Comparison of ENCODE assay signal across 7 mouse cellular contexts in the genomic region with DNA sequence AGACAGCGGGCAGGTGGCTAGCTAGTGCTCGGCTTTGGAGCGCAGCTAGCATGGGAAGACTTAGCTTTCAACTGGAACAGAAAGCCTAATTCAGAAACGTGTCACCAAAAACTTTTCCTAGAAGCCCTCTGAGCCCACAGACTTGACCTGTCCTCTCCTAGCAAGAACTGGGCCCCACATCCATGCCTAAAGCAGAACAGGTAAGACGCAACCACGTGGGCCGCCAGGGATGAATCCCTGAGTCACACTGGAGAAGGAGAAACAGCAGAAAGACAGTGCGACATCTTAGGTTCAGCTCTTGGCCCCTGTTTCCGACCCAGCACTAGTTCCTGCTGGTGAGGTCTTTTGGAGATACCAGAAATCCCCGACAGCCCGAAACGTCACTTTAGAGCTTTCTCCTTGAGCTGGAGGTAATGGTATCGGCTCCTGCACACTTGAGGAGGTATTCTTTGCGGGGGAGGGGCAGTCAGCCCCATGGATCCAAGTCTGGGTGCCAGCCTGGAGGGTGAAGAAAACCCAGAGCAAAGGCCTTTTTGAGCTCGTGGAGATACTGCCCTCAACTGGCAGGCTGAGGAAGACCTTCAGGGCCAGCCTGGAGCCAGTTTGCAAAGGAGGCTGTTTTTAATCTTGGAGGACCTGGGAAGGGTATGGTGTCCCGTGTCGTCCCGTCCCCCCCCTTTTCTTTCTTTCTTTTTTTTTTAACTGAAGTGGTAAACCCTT. TPM values are rescaled to one million over a fixed set of nuclear protein-coding genes. Genes with fewer than 3 reads are reported as not detected.
DNase-seq lines count a peak whose midpoint lies in the region; ATAC-seq and TF ChIP-seq lines count a peak whose summit lies in the region.

No protein-coding gene starts in this region.

- intact Hi-C loops in gastrocnemius, postnatal 14 days (cut with DNase I; ENCODE audit: low total_unique reads): loop anchor here (5.0 kb wide), 1 partner anchor 86 kb away; no protein-coding TSS in a partner anchor
- intact Hi-C loops in left cerebral cortex, postnatal 10 days (cut with DNase I): loop anchor here (5.0 kb wide), 2 partner anchors 91 to 276 kb away; partner anchors contain the start of gene Anxa8

- H3K4me3 ChIP-seq in cortical plate, adult 2 months (ENCODE audit: insufficient read depth, low read length): peak overlapping the region; percentile 43

- TF ChIP-seq CTCF in cortical plate, adult 2 months (IDR thresholded peaks at IDR 0.05; ENCODE audit: extremely low read depth, insufficient read depth, low read length): peak; percentile 67

- no peak overlapping the region for H3K27ac ChIP-seq in cortical plate, adult 2 months (ENCODE audit: insufficient read depth, low read length)

- TF ChIP-seq POLR2A in cortical plate, adult 2 months (IDR thresholded peaks at IDR 0.05; ENCODE audit: extremely low read depth, insufficient read depth, low read length): no peak

- peaks cover 4% of the 10 kb centered on the region; the same call in 1 of the 2 replicates for H3K4me1 ChIP-seq in cortical plate, adult 2 months (ENCODE audit: control insufficient read depth, insufficient read depth, low read length)

- peak; percentile 59 to 65 for DNase-seq in adrenal gland, adult 18-20 months (ENCODE audit: low spot score in 2 of 2)
- DNase-seq in gastrocnemius, postnatal 14 days: peak; percentile 67
- peak; percentile 60 to 68 for DNase-seq in left cerebral cortex, postnatal 10 days (ENCODE audit: extremely low spot score in 1 of 2, low spot score in 2 of 2)
- DNase-seq in right cerebral cortex, adult 2 months (ENCODE audit: low spot score in 2 of 2): peak; percentile 54 to 68

- peak; percentile 48 for ATAC-seq in inflammation-experienced regulatory T-cells, adult 6 months
- ATAC-seq in megakaryocyte, adult 5-6 weeks (ENCODE audit: poor library complexity, severe bottlenecking): peak; percentile 69

RNA-seq across cellular contexts. Expression of gene Fam25c, which starts 7.7 kb away (rescaled TPM):
- total RNA-seq in adrenal gland, adult 18-20 months (2021): not detected
- not detected in 2 replicates for polyA plus RNA-seq in cortical plate, adult 2 months (2012; rRNA removed)
- total RNA-seq in gastrocnemius, postnatal 14 days (2021): under 1 TPM in 1 of 2 experiments, not detected in 1; 0.66 TPM
- not detected for polyA plus RNA-seq in inflammation-experienced regulatory T-cells, adult 6 months (2017; shearing (Covaris generic))
- 1 to 10 TPM in 1 of 2 experiments, not detected in 1; 1.0 TPM for total RNA-seq in left cerebral cortex, postnatal 10 days (2021)
- total RNA-seq in megakaryocyte, adult 5-6 weeks (2015): not detected in 2 replicates
- total RNA-seq in megakaryocyte, adult 5-6 weeks (2017): not detected in 2 replicates

RNA-seq across cellular contexts. Expression of gene Sncg, which starts 11.7 kb away (rescaled TPM):
- total RNA-seq in adrenal gland, adult 18-20 months (2021): 100 to 1,000 TPM in 1 of 2 experiments, 10 to 100 TPM in 1; 16.6 to 229 TPM
- 6.1 and 9.1 TPM in 2 replicates for polyA plus RNA-seq in cortical plate, adult 2 months (2012; rRNA removed)
- 1 to 10 TPM; 3.0 to 9.9 TPM for total RNA-seq in gastrocnemius, postnatal 14 days (2021)
- not detected for polyA plus RNA-seq in inflammation-experienced regulatory T-cells, adult 6 months (2017; shearing (Covaris generic))
- 1 to 10 TPM; 1.4 to 2.0 TPM for total RNA-seq in left cerebral cortex, postnatal 10 days (2021)
- not detected in 2 replicates for total RNA-seq in megakaryocyte, adult 5-6 weeks (2015)
- not detected in 2 replicates for total RNA-seq in megakaryocyte, adult 5-6 weeks (2017)

RNA-seq across cellular contexts. Expression of gene Mmrn2, which starts 12.4 kb away (rescaled TPM):
- total RNA-seq in adrenal gland, adult 18-20 months (2021): 10 to 100 TPM; 24.0 to 28.0 TPM
- polyA plus RNA-seq in cortical plate, adult 2 months (2012; rRNA removed): 3.2 and 3.4 TPM in 2 replicates
- 10 to 100 TPM; 16.6 to 20.1 TPM for total RNA-seq in gastrocnemius, postnatal 14 days (2021)
- polyA plus RNA-seq in inflammation-experienced regulatory T-cells, adult 6 months (2017; shearing (Covaris generic)): under 1 TPM in 1 of 3 experiments, not detected in 2; 0.11 TPM
- total RNA-seq in left cerebral cortex, postnatal 10 days (2021): 1 to 10 TPM; 3.8 to 5.1 TPM
- not detected in 2 replicates for total RNA-seq in megakaryocyte, adult 5-6 weeks (2015)
- not detected in 2 replicates for total RNA-seq in megakaryocyte, adult 5-6 weeks (2017)

RNA-seq across cellular contexts. Expression of gene Glud1, which starts 52.4 kb away (rescaled TPM):
- total RNA-seq in adrenal gland, adult 18-20 months (2021): 100 to 1,000 TPM; 186 to 200 TPM
- polyA plus RNA-seq in cortical plate, adult 2 months (2012; rRNA removed): 174 and 177 TPM in 2 replicates
- 100 to 1,000 TPM; 110 to 129 TPM for total RNA-seq in gastrocnemius, postnatal 14 days (2021)
- polyA plus RNA-seq in inflammation-experienced regulatory T-cells, adult 6 months (2017; shearing (Covaris generic)): 10 to 100 TPM; 31.7 to 40.9 (median 36.1) TPM
- total RNA-seq in left cerebral cortex, postnatal 10 days (2021): 100 to 1,000 TPM; 339 to 352 TPM
- total RNA-seq in megakaryocyte, adult 5-6 weeks (2015): 362 and 395 TPM in 2 replicates
- 294 and 308 TPM in 2 replicates for total RNA-seq in megakaryocyte, adult 5-6 weeks (2017)

RNA-seq across cellular contexts. Expression of gene Shld2, which starts 52.6 kb away (rescaled TPM):
- total RNA-seq in adrenal gland, adult 18-20 months (2021): 1 to 10 TPM; 9.2 to 9.5 TPM
- polyA plus RNA-seq in cortical plate, adult 2 months (2012; rRNA removed): 4.1 and 4.6 TPM in 2 replicates
- 1 to 10 TPM; 6.8 to 7.0 TPM for total RNA-seq in gastrocnemius, postnatal 14 days (2021)
- 10 to 100 TPM in 1 of 3 experiments, 1 to 10 TPM in 2; 6.5 to 11.2 (median 9.5) TPM for polyA plus RNA-seq in inflammation-experienced regulatory T-cells, adult 6 months (2017; shearing (Covaris generic))
- total RNA-seq in left cerebral cortex, postnatal 10 days (2021): 10 to 100 TPM; 10.4 to 11.3 TPM
- total RNA-seq in megakaryocyte, adult 5-6 weeks (2015): 11.5 and 13.4 TPM in 2 replicates
- total RNA-seq in megakaryocyte, adult 5-6 weeks (2017): 12.9 and 14.6 TPM in 2 replicates

Comparison
In these comparisons a context has a peak if more than half of its experiments do, and no peak if none do; other contexts are left out.
1. RNA of gene Mmrn2, which starts 12.4 kb away (total RNA-seq): 24.0 to 28.0 TPM in adrenal gland, adult 18-20 months, 16.6 to 20.1 TPM in gastrocnemius, postnatal 14 days and 3.8 to 5.1 TPM in left cerebral cortex, postnatal 10 days; not detected in megakaryocyte, adult 5-6 weeks; every median in the first group is over 4 times any median in the second.
2. Peak in every context shown above with its lines, with median percentiles within 50 percentile points of each other: DNase-seq.